Mouse (Mus musculus): Measurements from ENCODE around the gene Tmco5.

DNA sequence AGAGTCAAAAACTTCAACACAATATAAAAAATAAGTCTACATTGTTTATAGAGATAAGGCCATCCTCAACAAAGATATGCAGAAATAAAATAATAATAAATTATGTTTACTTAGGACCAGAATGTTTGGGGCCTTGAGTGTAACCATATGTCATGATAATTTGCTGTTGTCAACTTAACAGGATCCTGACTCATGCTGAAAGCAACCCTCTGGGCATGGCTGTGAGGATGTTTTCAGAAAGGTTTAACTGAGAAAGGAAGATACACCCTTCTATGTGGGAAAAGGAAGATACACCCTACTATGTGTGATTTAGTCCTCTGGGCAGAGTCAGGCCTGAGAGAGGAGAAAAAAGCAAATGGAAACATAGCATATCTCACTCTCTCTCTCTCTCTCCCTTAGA is 56.3 kb downstream of the Tmco5 start:
- TF ChIP-seq CTCF (IDR thresholded peaks at IDR 0.05; ENCODE audit: low read depth), result no peak
- no peak for TF ChIP-seq EP300 (IDR thresholded peaks at IDR 0.05; ENCODE audit: low read depth)

Measured in liver, postnatal 0 days (tissue).